Mouse (Mus musculus) heart, embryonic 13.5 days (tissue): ENCODE data around the gene Nup93. TPM values are rescaled to one million over a fixed set of nuclear protein-coding genes. Genes with fewer than 3 reads are reported as not detected.
A peak's percentile ranks its signal among the peaks of the same experiment; 100 is the strongest.
"Not testable (repeated sequence)": the region's sequence is repeated elsewhere in the genome, so short reads cannot be mapped to it uniquely, and the experiment has no call there.

ENCODE experiments used
- ATAC-seq: fragments of 200-750 bp; cut with Nextera tagmentation; 2 replicates; pipeline ENCODE4 v1.8.0; 2017; ENCODE audit warnings: moderate TSS enrichment; ENCODE audit not compliant: insufficient number of reproducible peaks, low FRiP score, low TSS enrichment; ENCODE audit errors: extremely low read depth
- H3K27ac ChIP-seq: fragments of 300-500 bp; sonication (generic); replicated peaks from 2 replicates; pipeline ENCODE4 v1.5.1; 2015; ENCODE audit warnings: moderate library complexity, mild to moderate bottlenecking, inconsistent platforms
- H3K27me3 ChIP-seq: fragments of 300-500 bp; sonication (generic); replicated peaks from 2 replicates; pipeline ENCODE4 v1.6.1; 2015; ENCODE audit warnings: mild to moderate bottlenecking, inconsistent platforms
- H3K36me3 ChIP-seq: fragments of 300-500 bp; sonication (generic); 2 replicates; pipeline ENCODE4 v1.6.1; 2015; ENCODE audit warnings: mild to moderate bottlenecking, inconsistent platforms
- H3K4me1 ChIP-seq: fragments of 300-500 bp; sonication (generic); 2 replicates; pipeline ENCODE4 v1.6.1; 2015; ENCODE audit warnings: inconsistent platforms
- H3K4me2 ChIP-seq: fragments of 300-500 bp; sonication (generic); 2 replicates; pipeline ENCODE4 v1.6.1; 2015; ENCODE audit warnings: inconsistent platforms, mild to moderate bottlenecking, moderate library complexity
- H3K4me3 ChIP-seq: fragments of 300-500 bp; sonication (generic); 2 replicates; pipeline ENCODE4 v1.5.1; 2015; ENCODE audit warnings: moderate library complexity, mild to moderate bottlenecking, inconsistent platforms
- H3K9ac ChIP-seq: fragments of 300-500 bp; sonication (generic); 2 replicates; pipeline ENCODE4 v1.6.1; 2015; ENCODE audit warnings: inconsistent platforms, mild to moderate bottlenecking, moderate library complexity
- H3K9me3 ChIP-seq: fragments of 300-500 bp; sonication (generic); 2 replicates; pipeline ENCODE4 v1.6.1; 2016; ENCODE audit warnings: inconsistent platforms
- WGBS: fragments of 180-500 bp; shearing (Covaris S2); methylation state at CpG from one replicate; pipeline ENCODE4 v1.1.7; 2015; ENCODE audit warnings: mixed read lengths; 5-methylcytosine and 5-hydroxymethylcytosine counted together
- polyA plus RNA-seq: library from polyadenylated mRNA; unstranded; fragments of >200 nt; fragmentation: Nextera tagmentation; extraction: Ambion mirVana; gene quantifications from 2 replicates; pipeline ENCODE4 v1.2.1, GENCODE M21; 2015

The Nup93 gene
- polyA plus RNA-seq: 58.0 and 65.9 TPM in 2 replicates

DNA sequence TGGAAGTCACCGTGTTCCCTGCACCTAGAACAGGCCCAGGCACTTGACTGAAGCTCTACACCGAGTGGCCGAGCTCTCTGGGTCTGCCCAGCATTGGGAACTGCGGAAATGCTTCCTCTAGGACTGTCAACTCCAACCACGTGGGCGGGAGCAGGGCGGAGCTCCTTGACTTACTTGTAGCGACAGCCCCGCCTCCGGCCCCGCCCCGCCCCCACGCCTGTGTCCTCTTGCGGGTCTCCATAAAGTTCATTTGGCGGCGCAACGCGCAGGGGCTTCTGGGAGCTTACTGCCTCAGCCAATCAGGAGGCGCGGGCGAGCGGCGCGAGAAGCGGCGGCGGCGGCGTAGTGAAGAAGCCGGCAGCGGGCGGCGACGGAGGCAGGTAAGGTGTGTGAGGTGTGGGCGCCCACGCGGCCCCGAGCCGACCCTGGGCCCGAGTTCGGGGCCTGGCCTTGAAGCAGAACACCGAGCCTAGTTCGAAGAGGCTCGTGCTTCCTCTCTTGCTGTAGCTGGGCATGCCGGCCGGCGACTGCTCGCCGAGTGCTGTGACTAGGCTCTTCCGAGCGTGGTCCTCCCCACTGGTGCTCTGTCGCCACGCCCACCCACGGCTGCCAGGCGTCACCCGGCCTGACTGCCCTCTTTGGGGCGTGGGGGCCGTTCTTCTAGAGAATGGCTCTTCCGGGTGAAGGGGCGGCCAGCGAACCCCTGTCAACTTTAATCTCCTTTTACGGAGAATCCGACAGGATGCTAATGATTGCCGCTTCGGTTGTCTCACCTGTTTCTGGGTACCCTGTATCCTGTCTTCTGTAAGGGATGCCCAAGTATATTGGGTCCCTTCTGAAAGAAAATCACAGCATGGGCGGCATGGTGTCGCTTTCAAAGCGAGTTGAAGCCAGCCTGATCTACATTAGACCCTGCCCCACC lies at the start of gene Nup93:
Nup93 (plus strand) TSS at position 313 of the 922 bp plus-strand sequence.
- Histone ChIP-seq H3K4me3 (peak within 1 kb of the TSS; percentile 95), H3K9ac (peak within 1 kb of the TSS; percentile 93), H3K27ac (peak within 1 kb of the TSS; percentile 70), H3K9me3 (no peaks in the 10 kb centered on the region), H3K36me3 (no peaks in the 10 kb centered on the region), H3K27me3 (no peaks in the 10 kb centered on the region), H3K4me1 (peaks cover 26% of the 10 kb centered on the region), H3K4me2 (peak within 1 kb of the TSS; percentile 93)
- under 1% methylated on average over 68 of the region's 68 CpGs for whole genome bisulfite sequencing
- peak; percentile 96 for ATAC-seq

DNA sequence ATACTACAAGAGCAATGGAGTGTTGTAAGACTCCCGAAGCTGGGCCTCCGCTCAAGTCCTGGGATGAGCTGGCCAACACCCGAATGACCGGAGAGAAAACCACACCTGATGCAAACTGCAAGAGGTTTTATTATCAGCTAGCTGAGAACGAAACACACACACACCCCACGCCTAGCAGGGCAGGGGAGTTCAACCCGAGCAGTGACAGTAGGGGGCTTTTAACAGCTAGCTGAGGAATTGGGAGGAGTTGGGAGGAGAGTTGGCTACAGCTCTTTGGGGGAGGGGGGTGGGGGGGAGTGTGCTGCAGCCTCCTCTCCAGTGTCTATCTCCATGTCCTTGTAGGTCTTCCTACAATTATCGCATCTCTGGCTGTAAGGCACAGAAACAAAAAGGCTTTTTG lies 48.6 kb upstream of the Nup93 start:
- not testable (repeated sequence) for ATAC-seq, H3K9ac ChIP-seq, H3K36me3 ChIP-seq, H3K4me3 ChIP-seq, H3K9me3 ChIP-seq, H3K4me1 ChIP-seq, H3K27ac ChIP-seq, H3K4me2 ChIP-seq
- 63% methylated on average over 8 of the region's 8 CpGs for WGBS
- H3K27me3 ChIP-seq: peaks cover 32% of the 10 kb centered on the region

GRCm38 (mm10) chr8:94167244-94167643 lies 47.1 kb upstream of the Nup93 start:
- Histone ChIP-seq H3K36me3 (no peaks in the 10 kb centered on the region), H3K9ac (peak overlapping the region; percentile 55; the same call in 1 of the 2 replicates), H3K27me3 (peaks cover 42% of the 10 kb centered on the region), H3K4me2 (peak overlapping the region; percentile 51), H3K9me3 (no peaks in the 10 kb centered on the region), H3K4me1 (peaks cover 12% of the 10 kb centered on the region), H3K4me3 (no peak overlapping the region), H3K27ac (no peak overlapping the region)
- ATAC-seq: no peak
- WGBS: 6% methylated on average over 6 of the region's 6 CpGs

GRCm38 (mm10) chr8:94169547-94169946 lies 44.8 kb upstream of the Nup93 start:
- Histone ChIP-seq H3K9ac (no peak overlapping the region), H3K27ac (no peak overlapping the region), H3K27me3 (peaks cover 65% of the 10 kb centered on the region), H3K4me1 (peaks cover 25% of the 10 kb centered on the region), H3K36me3 (no peaks in the 10 kb centered on the region), H3K4me2 (no peak overlapping the region), H3K4me3 (no peak overlapping the region), H3K9me3 (no peaks in the 10 kb centered on the region)
- no peak for ATAC-seq
- WGBS: 79% methylated on average over 5 of the region's 5 CpGs

DNA sequence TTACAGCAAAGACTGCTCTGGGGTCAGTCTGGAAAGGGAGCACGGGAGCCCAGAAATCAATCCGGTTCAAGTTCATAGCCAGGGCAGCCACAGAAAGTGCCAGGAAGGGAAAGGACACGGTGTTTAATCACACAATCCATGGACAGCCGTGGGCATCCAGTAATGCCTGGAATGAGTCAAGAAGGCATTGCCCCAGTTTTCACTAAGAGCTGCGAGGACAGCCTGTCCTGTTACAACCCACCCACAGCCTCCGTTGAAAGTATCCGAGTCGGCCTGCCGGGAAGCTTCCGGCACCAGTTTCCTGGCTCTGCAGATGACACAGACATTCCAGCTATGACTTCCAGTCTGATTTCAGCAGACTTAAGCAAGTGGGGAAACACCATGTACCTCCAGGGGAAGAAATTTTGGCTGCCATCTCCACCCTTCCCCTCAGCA lies 43.0 kb upstream of the Nup93 start:
- no peak for ATAC-seq
- Histone ChIP-seq H3K27me3 (peaks cover 83% of the 10 kb centered on the region), H3K36me3 (no peaks in the 10 kb centered on the region), H3K4me1 (peaks cover 25% of the 10 kb centered on the region), H3K4me3 (peak overlapping the region; percentile 59), H3K9me3 (no peaks in the 10 kb centered on the region), H3K27ac (no peak overlapping the region), H3K4me2 (peak overlapping the region; percentile 97), H3K9ac (peak overlapping the region; percentile 77)
- 38% methylated on average over 10 of the region's 10 CpGs for WGBS

- peak; percentile 76 for ATAC-seq
Observed at GRCm38 (mm10) chr8:94172075-94172808, 42.1 kb upstream of the Nup93 start, which contains the start of gene Mt2. Gene Mt2, plus strand, starts transcription at chr8:94172664.

DNA sequence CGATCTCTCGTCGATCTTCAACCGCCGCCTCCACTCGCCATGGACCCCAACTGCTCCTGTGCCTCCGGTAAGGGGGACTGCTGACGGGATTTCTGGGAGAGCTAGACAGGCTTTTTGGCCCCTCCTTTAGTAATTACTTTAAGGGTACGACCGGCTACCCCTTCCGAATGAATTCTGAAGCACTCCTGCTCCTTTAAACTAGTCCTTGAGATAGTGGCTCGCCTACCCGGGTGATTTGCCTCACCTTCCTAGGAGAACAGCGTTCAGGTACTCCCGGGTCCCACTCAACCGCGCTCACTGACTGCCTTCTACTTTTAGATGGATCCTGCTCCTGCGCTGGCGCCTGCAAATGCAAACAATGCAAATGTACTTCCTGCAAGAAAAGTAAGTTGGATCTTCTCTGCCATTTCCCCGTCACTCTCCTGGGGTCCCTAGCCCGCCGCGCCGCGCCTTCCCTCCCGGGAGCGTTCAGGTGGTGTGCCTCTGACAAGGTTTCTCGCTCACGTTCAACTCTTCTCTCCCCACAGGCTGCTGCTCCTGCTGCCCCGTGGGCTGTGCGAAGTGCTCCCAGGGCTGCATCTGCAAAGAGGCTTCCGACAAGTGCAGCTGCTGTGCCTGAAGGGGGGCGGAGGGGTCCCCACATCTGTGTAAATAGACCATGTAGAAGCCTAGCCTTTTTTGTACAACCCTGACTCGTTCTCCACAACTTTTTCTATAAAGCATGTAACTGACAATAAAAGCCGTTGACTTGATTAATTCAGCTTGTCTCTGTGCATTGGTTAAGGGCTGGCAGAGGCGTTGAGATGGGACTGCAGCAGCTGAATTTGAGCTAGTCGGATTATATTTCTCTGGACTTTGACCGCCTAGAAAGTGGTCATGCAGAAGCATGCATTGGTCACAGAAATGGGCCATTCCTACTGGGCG lies 41.3 kb upstream of the Nup93 start:
- Histone ChIP-seq H3K27me3 (peaks cover 96% of the 10 kb centered on the region), H3K4me1 (peaks cover 25% of the 10 kb centered on the region), H3K4me3 (peak overlapping the region; percentile 59), H3K4me2 (peak overlapping the region; percentile 97), H3K27ac (no peak overlapping the region; the same call in 1 of the 2 replicates), H3K9ac (peak overlapping the region; percentile 77), H3K9me3 (no peaks in the 10 kb centered on the region), H3K36me3 (no peaks in the 10 kb centered on the region)
- 2% methylated on average over 39 of the region's 39 CpGs for WGBS
- ATAC-seq: no peak

More at GRCm38 (mm10) chr8:94172075-94172808, 42.1 kb upstream of the Nup93 start, which contains the start of gene Mt2:
- Histone ChIP-seq H3K4me2 (peak within 1 kb of the TSS; percentile 97), H3K36me3 (no peaks in the 10 kb centered on the region), H3K27ac (peak within 1 kb of the TSS; percentile 32; the same call in 1 of the 2 replicates), H3K27me3 (peaks cover 92% of the 10 kb centered on the region), H3K4me3 (peak within 1 kb of the TSS; percentile 59), H3K9me3 (no peaks in the 10 kb centered on the region), H3K4me1 (peaks cover 25% of the 10 kb centered on the region), H3K9ac (peak within 1 kb of the TSS; percentile 77)
- WGBS: under 1% methylated on average over 56 of the region's 56 CpGs

- no peak for ATAC-seq
- Histone ChIP-seq H3K4me3 (peak overlapping the region; percentile 59), H3K4me1 (peaks cover 31% of the 10 kb centered on the region), H3K9me3 (no peaks in the 10 kb centered on the region), H3K9ac (0 out of 2 replicates have a peak overlapping the region, but pooled peaks have one; percentile 2), H3K36me3 (no peaks in the 10 kb centered on the region), H3K4me2 (peak overlapping the region; percentile 97), H3K27ac (no peak overlapping the region), H3K27me3 (peaks cover 100% of the 10 kb centered on the region)
- 44% methylated on average over 11 of the region's 11 CpGs for WGBS
Observed at GRCm38 (mm10) chr8:94173848-94174403, 40.4 kb upstream of the Nup93 start.

DNA sequence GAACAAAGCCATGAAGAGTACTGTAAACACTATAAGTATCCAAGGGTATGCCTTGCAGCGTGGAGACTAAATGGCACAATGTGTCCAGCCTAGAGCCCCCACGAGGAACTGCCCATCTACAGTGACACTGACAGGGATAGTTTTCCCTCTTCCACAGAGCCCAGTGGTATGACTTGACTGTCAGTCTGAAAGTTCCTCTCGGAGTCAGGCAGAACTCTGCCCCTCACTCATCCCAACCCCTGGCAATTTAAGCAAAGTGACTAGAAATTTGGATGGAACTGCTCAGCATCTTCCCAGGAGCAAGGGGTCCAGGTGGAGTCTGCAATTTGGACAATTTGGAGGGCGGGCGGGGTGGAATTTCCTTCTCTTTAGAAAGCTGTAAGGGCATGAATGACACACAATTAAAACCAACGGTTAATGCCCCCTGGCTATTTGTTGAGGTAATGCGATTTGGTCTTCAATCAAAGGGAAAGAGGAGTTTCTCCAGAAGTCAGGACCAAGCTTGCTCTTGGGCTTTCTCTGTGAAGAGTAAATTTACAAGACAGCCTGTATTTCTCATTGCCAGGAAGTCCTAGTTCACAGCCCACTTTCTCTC lies 39.6 kb upstream of the Nup93 start:
- H3K4me3 ChIP-seq: 0 out of 2 replicates have a peak overlapping the region, but pooled peaks have one; percentile 1
- peak overlapping the region; percentile 97; the same call in 1 of the 2 replicates for H3K4me2 ChIP-seq
- no peaks in the 10 kb centered on the region for H3K9me3 ChIP-seq
- WGBS: 36% methylated on average over 7 of the region's 7 CpGs
- no peaks in the 10 kb centered on the region for H3K36me3 ChIP-seq
- no peak overlapping the region for H3K9ac ChIP-seq
- ATAC-seq: no peak
- H3K27ac ChIP-seq: no peak overlapping the region
- H3K4me1 ChIP-seq: peaks cover 35% of the 10 kb centered on the region
- peaks cover 99% of the 10 kb centered on the region for H3K27me3 ChIP-seq
